Mouse (Mus musculus) ES-E14 (cell line): ENCODE data around the gene Tdrd5.

Source experiments
- CHD2 ChIP-seq: IDR thresholded peaks from 2 replicates; pipeline ENCODE4 v1.6.1; 2014; ENCODE audit warnings: mild to moderate bottlenecking, low read depth, low read length, inconsistent platforms
- ZC3H11A ChIP-seq: IDR thresholded peaks from 2 replicates; pipeline ENCODE4 v1.6.1; 2012; ENCODE audit warnings: low read depth, mild to moderate bottlenecking, inconsistent platforms, low read length, borderline replicate concordance

GRCm38 (mm10) chr1:156288556-156289221 lies 14.8 kb downstream of the Tdrd5 start:
- no peak for TF ChIP-seq CHD2
- no peak for TF ChIP-seq ZC3H11A
